Mouse (Mus musculus) left cerebral cortex, adult 11 months (tissue): ENCODE measurements at regions not wholly inside any gene's neighbourhood (a gene's known extent, or its start where the extent isn't known, plus 50 kb on each side); places are given as distances from the start of the nearest gene placed in this dataset.
A peak's percentile ranks its signal among the peaks of the same experiment; 100 is the strongest.

ENCODE experiments used
- DNase-seq: peaks from one replicate; pipeline ENCODE4 v3.0.0; 2022; ENCODE audit warnings: low spot score

- no peak for DNase-seq
Measured at GRCm38 (mm10) chr12:58581811-58582572, 312.9 kb upstream of the Clec14a start.

GRCm38 (mm10) chr12:58569056-58569455 lies 300.0 kb upstream of the Clec14a start:
- DNase-seq = no peak

GRCm38 (mm10) chr12:58560840-58561239 lies 291.8 kb upstream of the Clec14a start:
- DNase-seq = no peak

DNA sequence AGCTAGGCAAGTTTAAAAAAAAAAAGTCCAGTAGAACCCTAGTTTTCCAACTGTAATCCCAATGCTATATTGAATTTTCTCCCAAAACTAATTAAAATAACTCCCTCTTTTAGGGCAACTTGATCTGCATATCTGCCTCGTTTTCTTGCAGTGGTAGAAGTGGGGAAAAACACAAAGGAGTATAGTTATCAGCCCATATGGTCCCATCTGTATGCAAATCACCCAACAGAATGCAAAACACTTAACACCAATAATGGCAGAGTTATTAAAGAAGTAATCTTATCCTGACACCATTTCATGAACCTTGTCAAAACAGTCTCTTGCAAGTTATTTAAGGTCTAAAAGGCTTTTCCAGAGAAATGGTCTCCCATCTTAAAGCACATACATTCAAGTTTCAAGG lies 290.7 kb upstream of the Clec14a start:
- DNase-seq = no peak

DNA sequence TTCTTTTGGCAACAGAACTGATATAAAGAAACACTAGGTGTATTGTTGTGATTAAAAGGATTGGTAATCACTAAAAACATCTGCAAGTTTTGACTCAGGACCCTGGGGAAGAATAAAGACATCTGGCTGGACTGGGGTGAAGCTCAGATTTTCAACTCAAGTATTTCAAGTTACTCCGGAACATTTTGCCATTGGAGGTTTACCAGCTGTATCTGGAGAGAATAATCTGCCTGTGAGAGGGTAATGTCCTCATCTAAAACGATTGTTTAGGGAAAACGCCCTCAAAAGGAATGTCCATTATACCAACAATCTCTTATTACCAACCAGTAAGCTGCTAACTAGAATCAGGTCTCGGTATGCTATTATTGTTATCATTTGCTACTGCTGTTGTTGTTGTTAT lies 288.2 kb upstream of the Clec14a start:
- no peak for DNase-seq

DNA sequence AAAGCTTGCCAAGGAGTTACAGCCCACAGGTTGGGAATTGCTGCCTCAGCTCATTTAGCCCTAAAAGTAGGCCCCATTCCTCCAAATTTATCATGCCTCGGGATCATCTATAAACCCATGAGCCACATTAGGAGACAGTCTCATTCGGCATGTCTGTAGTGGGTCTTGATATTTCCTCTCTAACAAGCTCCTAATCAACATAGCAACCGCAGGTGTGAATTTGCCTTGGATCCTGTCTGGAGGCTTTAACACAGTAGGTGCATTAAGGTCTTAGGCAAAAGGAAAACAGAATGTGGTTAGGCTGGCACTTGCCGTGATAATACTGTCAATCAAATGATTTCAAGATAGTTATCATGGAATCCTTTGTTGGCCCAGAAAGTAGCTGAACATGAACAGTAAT lies 287.7 kb upstream of the Clec14a start:
- DNase-seq = no peak

- DNase-seq = no peak
Measured at GRCm38 (mm10) chr12:58556060-58556459, 287.0 kb upstream of the Clec14a start.

- DNase-seq = no peak
Measured at GRCm38 (mm10) chr12:58550859-58551761, 282.0 kb upstream of the Clec14a start.

DNA sequence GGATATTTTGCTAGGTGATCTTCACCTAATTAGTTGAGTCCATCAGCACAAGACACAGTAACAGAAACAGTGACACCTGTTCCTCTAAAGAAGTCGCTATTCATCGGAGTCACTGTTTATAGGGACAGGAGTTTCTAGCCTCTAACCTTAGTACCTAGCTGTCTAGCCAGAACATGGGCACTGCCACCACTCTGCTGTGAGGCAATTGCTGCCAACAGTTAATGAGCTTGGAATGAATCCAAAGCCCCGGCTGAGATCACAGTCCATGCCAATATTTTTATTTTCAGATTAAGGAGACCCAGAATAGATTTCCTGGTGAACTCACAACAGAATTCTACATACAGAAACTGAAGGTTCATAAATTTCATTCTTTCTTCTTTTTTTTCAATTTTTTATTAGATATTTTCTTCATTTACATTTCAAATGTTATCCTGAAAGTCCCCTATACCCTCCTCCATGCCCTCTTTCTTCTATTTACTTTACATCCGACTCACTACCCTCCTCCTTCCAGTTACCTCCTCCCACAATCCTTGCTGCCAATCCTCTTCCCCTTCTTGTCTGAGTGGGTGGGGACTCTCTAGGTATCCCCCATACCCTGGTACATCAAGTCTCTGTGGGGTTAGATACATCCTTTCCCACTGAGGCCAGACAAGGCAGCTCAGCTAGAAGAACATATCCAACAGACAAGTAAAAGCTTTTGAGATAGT lies 276.9 kb upstream of the Clec14a start:
- no peak for DNase-seq

DNA sequence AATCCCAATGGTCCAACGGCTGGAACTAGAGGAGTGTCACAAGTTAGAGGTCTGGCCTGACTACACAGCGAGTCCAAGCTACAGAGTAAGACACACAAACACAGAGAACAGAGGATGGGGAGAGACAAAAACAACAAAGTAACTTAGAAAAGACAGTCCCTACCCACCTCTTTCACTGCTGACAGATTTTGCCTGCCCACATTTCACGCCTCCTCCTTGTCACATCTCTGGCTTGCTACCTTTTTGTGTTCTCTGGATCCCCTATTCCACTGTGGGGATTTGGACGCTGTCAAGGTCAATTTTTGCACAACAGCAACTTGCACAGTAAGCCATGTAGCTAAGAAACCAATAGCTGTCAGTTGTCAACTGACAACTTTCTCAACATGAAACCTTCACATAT lies 275.8 kb upstream of the Clec14a start:
- DNase-seq = no peak

GRCm38 (mm10) chr12:58538305-58538719 lies 269.2 kb upstream of the Clec14a start:
- DNase-seq = no peak

GRCm38 (mm10) chr12:58537833-58538232 lies 268.7 kb upstream of the Clec14a start:
- DNase-seq = no peak

GRCm38 (mm10) chr12:58536381-58536992 lies 267.4 kb upstream of the Clec14a start:
- no peak for DNase-seq

- DNase-seq = no peak
Measured at GRCm38 (mm10) chr12:58530306-58530705, 261.2 kb upstream of the Clec14a start.

GRCm38 (mm10) chr12:58516800-58517199 lies 247.7 kb upstream of the Clec14a start:
- no peak for DNase-seq

DNA sequence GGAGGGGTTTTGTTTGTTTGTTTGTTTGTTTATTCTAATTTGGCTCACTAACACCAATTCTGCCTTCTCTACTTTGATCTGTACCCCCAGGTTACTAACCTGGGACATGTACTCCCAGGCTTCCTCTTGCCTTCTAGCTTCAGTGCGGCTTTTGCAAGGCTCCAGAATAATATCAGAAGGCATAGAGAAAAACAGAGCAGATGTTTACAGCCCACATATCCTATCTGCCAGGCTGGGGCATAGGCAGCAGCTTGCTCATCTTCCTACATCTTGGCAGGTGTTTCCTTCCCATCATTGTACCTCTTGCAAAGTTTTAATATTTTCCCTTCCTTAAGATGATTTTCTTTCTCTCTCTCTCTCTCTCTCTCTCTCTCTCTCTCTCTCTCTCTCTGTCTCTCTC lies 244.9 kb upstream of the Clec14a start:
- peak; percentile 39 for DNase-seq

- DNase-seq = no peak
Measured at GRCm38 (mm10) chr12:58512645-58513044, 243.6 kb upstream of the Clec14a start.

DNA sequence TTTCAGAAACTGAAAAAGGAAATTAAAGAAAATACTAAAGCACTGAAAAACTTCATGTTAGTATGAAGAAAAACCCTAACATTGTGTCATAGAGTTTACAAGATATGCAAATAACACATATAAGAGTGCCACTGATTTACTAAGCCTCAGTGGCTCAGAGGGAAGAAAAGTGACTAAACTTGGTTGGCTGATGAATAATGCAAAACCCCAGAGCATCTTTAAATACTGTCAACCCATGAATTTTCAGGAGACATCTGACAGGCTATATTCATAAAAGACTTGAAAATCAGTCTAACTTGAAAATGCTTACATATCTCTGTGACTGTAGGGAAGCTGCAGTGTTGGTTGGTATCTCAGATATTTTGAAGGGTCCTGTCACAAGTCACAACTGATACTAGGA lies 235.2 kb upstream of the Clec14a start:
- DNase-seq = no peak

DNA sequence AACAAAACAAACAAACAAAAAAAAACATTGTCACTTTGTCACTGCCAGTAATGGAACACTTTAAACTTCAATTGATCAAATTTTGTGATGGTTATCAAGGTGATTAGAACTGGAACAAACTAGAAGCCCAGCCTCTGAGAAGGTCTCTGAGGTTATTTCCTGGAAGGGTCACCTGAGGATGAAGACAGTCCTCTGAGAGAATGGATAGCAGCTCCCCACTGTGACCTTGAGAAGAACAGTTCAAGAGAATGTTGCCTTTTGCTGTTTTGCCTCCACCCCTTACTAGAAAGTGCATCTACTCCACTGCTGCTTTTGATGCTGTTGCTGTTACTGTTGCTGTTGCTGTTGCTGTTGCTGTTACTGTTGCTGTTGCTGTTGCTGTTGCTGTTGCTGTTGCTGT lies 205.1 kb upstream of the Clec14a start:
- DNase-seq = no peak

- DNase-seq = no peak
Measured at GRCm38 (mm10) chr12:58473511-58473910, 204.4 kb upstream of the Clec14a start.

DNA sequence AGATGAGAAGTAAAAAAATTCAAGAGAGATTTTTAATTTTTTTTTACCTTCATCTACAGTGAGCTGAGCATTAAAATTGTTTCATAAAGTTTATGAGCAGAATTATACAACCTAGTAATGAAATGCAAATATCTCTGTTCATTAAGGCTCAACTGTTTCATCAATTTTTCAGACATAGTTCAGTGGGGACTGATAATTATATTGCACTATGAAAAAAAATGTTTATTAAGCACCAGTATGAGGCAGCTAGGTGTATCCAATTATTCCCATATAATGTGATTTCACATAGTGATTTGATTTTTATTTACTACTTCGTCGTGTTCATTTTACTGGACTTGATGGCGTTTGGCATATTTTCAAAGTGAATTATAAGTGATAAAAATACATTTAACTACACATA lies 191.4 kb upstream of the Clec14a start:
- no peak for DNase-seq

DNA sequence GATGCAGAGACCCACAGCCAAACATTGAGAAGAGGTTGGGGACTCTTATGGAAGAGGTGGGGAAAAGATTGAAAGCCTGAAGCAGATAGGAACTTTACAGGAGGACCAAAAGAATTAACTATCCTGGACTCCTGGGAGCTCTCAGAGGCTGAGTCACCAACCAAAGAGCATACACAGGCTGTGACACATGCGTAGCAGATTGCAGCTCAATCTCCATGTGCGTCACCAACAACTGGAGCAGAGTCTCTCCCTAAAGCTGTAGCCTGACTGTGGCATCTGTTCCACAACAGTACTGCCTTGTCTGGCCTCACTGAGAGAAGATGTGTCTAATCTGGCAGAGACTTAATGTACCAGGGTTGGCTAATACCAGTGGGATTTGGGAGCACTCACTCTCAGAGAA lies 185.7 kb upstream of the Clec14a start:
- DNase-seq = no peak
